Mouse (Mus musculus): ENCODE results near the gene Pi16. TPM values are rescaled to one million over a fixed set of nuclear protein-coding genes. Genes with fewer than 3 reads are reported as not detected.

Pi16 gene
- polyA plus RNA-seq, 1 experiment from 2014 or later: 0.19 TPM

- ATAC-seq (ENCODE audit: insufficient number of reproducible peaks, low FRiP score, low TSS enrichment, low read depth): no peak
- Histone ChIP-seq H3K9ac (ENCODE audit: low read length) (no peak overlapping the region), H3K27me3 (ENCODE audit: control insufficient read depth, insufficient read depth, low read length) (no peaks in the 10 kb centered on the region), H3K4me3 (ENCODE audit: low read depth, low read length) (no peak overlapping the region), H3K27ac (replicated peaks; ENCODE audit: low read depth, low read length) (no peak overlapping the region), H3K36me3 (ENCODE audit: control insufficient read depth, insufficient read depth, low read length) (peaks cover 15% of the 10 kb centered on the region; the same call in 1 of the 2 replicates), H3K9me3 (ENCODE audit: control insufficient read depth, low read length) (no peaks in the 10 kb centered on the region), H3K4me1 (ENCODE audit: control insufficient read depth, insufficient read depth, low read length) (peaks cover 23% of the 10 kb centered on the region), H3K4me2 (ENCODE audit: low read depth, severe bottlenecking) (no peak overlapping the region)
- DNase-seq (ENCODE audit: low spot score): no peak
- WGBS: 88% methylated on average over 4 of the region's 4 CpGs
Observed at GRCm38 (mm10) chr17:29299282-29299681, 18.2 kb upstream of the Pi16 start.

GRCm38 (mm10) chr17:29300926-29301325 is 16.6 kb upstream of the Pi16 start:
- DNase-seq (ENCODE audit: low spot score) (no peak), ATAC-seq (ENCODE audit: insufficient number of reproducible peaks, low FRiP score, low TSS enrichment, low read depth) (no peak)
- Histone ChIP-seq H3K4me1 (ENCODE audit: control insufficient read depth, insufficient read depth, low read length) (peaks cover 34% of the 10 kb centered on the region), H3K27ac (replicated peaks; ENCODE audit: low read depth, low read length) (no peak overlapping the region), H3K9me3 (ENCODE audit: control insufficient read depth, low read length) (no peaks in the 10 kb centered on the region), H3K9ac (ENCODE audit: low read length) (no peak overlapping the region), H3K4me2 (ENCODE audit: low read depth, severe bottlenecking) (no peak overlapping the region), H3K36me3 (ENCODE audit: control insufficient read depth, insufficient read depth, low read length) (peaks cover 15% of the 10 kb centered on the region; the same call in 1 of the 2 replicates), H3K4me3 (ENCODE audit: low read depth, low read length) (no peak overlapping the region), H3K27me3 (ENCODE audit: control insufficient read depth, insufficient read depth, low read length) (no peaks in the 10 kb centered on the region)
- WGBS: 91% methylated on average over 7 of the region's 7 CpGs

GRCm38 (mm10) chr17:29301421-29301820 is 16.1 kb upstream of the Pi16 start:
- H3K9me3 ChIP-seq (ENCODE audit: control insufficient read depth, low read length): no peaks in the 10 kb centered on the region
- H3K27ac ChIP-seq (replicated peaks; ENCODE audit: low read depth, low read length): no peak overlapping the region
- no peak overlapping the region for H3K4me2 ChIP-seq (ENCODE audit: low read depth, severe bottlenecking)
- DNase-seq (ENCODE audit: low spot score): no peak
- H3K27me3 ChIP-seq (ENCODE audit: control insufficient read depth, insufficient read depth, low read length): no peaks in the 10 kb centered on the region
- no peak overlapping the region for H3K4me3 ChIP-seq (ENCODE audit: low read depth, low read length)
- H3K4me1 ChIP-seq (ENCODE audit: control insufficient read depth, insufficient read depth, low read length): peaks cover 34% of the 10 kb centered on the region
- H3K36me3 ChIP-seq (ENCODE audit: control insufficient read depth, insufficient read depth, low read length): peaks cover 15% of the 10 kb centered on the region; the same call in 1 of the 2 replicates
- H3K9ac ChIP-seq (ENCODE audit: low read length): no peak overlapping the region
- ATAC-seq (ENCODE audit: insufficient number of reproducible peaks, low FRiP score, low TSS enrichment, low read depth): no peak
- WGBS: 92% methylated on average over 6 of the region's 6 CpGs

GRCm38 (mm10) chr17:29302149-29302548 is 15.3 kb upstream of the Pi16 start:
- ATAC-seq (ENCODE audit: insufficient number of reproducible peaks, low FRiP score, low TSS enrichment, low read depth) (no peak), DNase-seq (ENCODE audit: low spot score) (no peak)
- no peak overlapping the region for H3K4me3 ChIP-seq (ENCODE audit: low read depth, low read length)
- H3K4me1 ChIP-seq (ENCODE audit: control insufficient read depth, insufficient read depth, low read length): peaks cover 29% of the 10 kb centered on the region
- no peak overlapping the region for H3K27ac ChIP-seq (replicated peaks; ENCODE audit: low read depth, low read length)
- no peak overlapping the region for H3K4me2 ChIP-seq (ENCODE audit: low read depth, severe bottlenecking)
- no peak overlapping the region for H3K9ac ChIP-seq (ENCODE audit: low read length)
- 74% methylated on average over 5 of the region's 5 CpGs for WGBS
- no peaks in the 10 kb centered on the region for H3K27me3 ChIP-seq (ENCODE audit: control insufficient read depth, insufficient read depth, low read length)
- H3K36me3 ChIP-seq (ENCODE audit: control insufficient read depth, insufficient read depth, low read length): peaks cover 15% of the 10 kb centered on the region; the same call in 1 of the 2 replicates
- no peaks in the 10 kb centered on the region for H3K9me3 ChIP-seq (ENCODE audit: control insufficient read depth, low read length)

- peak overlapping the region; percentile 45; the same call in 1 of the 2 replicates for H3K9ac ChIP-seq (ENCODE audit: low read length)
- H3K27me3 ChIP-seq (ENCODE audit: control insufficient read depth, insufficient read depth, low read length): no peaks in the 10 kb centered on the region
- WGBS: 40% methylated on average over 3 of the region's 3 CpGs
- no peak overlapping the region for H3K4me2 ChIP-seq (ENCODE audit: low read depth, severe bottlenecking)
- H3K27ac ChIP-seq (replicated peaks; ENCODE audit: low read depth, low read length): peak overlapping the region; percentile 3; the same call in 1 of the 2 replicates
- peaks cover 15% of the 10 kb centered on the region; the same call in 1 of the 2 replicates for H3K36me3 ChIP-seq (ENCODE audit: control insufficient read depth, insufficient read depth, low read length)
- 0 out of 2 replicates have a peak, but pooled peaks have one; percentile 5 for ATAC-seq (ENCODE audit: insufficient number of reproducible peaks, low FRiP score, low TSS enrichment, low read depth)
- H3K9me3 ChIP-seq (ENCODE audit: control insufficient read depth, low read length): no peaks in the 10 kb centered on the region
- DNase-seq (ENCODE audit: low spot score): peak; percentile 62
- H3K4me1 ChIP-seq (ENCODE audit: control insufficient read depth, insufficient read depth, low read length): peaks cover 25% of the 10 kb centered on the region
- no peak overlapping the region for H3K4me3 ChIP-seq (ENCODE audit: low read depth, low read length)
Observed at GRCm38 (mm10) chr17:29303087-29303486, 14.4 kb upstream of the Pi16 start.

GRCm38 (mm10) chr17:29303856-29304255 is 13.6 kb upstream of the Pi16 start:
- peaks cover 12% of the 10 kb centered on the region; the same call in 1 of the 2 replicates for H3K36me3 ChIP-seq (ENCODE audit: control insufficient read depth, insufficient read depth, low read length)
- peaks cover 25% of the 10 kb centered on the region for H3K4me1 ChIP-seq (ENCODE audit: control insufficient read depth, insufficient read depth, low read length)
- H3K4me3 ChIP-seq (ENCODE audit: low read depth, low read length): no peak overlapping the region
- H3K4me2 ChIP-seq (ENCODE audit: low read depth, severe bottlenecking): no peak overlapping the region
- WGBS: 59% methylated on average over 3 of the region's 3 CpGs
- no peak overlapping the region for H3K27ac ChIP-seq (replicated peaks; ENCODE audit: low read depth, low read length)
- DNase-seq (ENCODE audit: low spot score) (no peak), ATAC-seq (ENCODE audit: insufficient number of reproducible peaks, low FRiP score, low TSS enrichment, low read depth) (no peak)
- H3K9me3 ChIP-seq (ENCODE audit: control insufficient read depth, low read length): no peaks in the 10 kb centered on the region
- H3K9ac ChIP-seq (ENCODE audit: low read length): no peak overlapping the region; the same call in 1 of the 2 replicates
- no peaks in the 10 kb centered on the region for H3K27me3 ChIP-seq (ENCODE audit: control insufficient read depth, insufficient read depth, low read length)

GRCm38 (mm10) chr17:29304376-29305057 is 13.0 kb upstream of the Pi16 start:
- no peak for DNase-seq (ENCODE audit: low spot score)
- ATAC-seq (ENCODE audit: insufficient number of reproducible peaks, low FRiP score, low TSS enrichment, low read depth): no peak
- H3K36me3 ChIP-seq (ENCODE audit: control insufficient read depth, insufficient read depth, low read length): peaks cover 12% of the 10 kb centered on the region; the same call in 1 of the 2 replicates
- no peak overlapping the region for H3K4me2 ChIP-seq (ENCODE audit: low read depth, severe bottlenecking)
- WGBS: 69% methylated on average over 13 of the region's 13 CpGs
- no peak overlapping the region for H3K9ac ChIP-seq (ENCODE audit: low read length)
- no peaks in the 10 kb centered on the region for H3K9me3 ChIP-seq (ENCODE audit: control insufficient read depth, low read length)
- H3K4me1 ChIP-seq (ENCODE audit: control insufficient read depth, insufficient read depth, low read length): peaks cover 25% of the 10 kb centered on the region
- H3K4me3 ChIP-seq (ENCODE audit: low read depth, low read length): no peak overlapping the region
- H3K27me3 ChIP-seq (ENCODE audit: control insufficient read depth, insufficient read depth, low read length): no peaks in the 10 kb centered on the region
- no peak overlapping the region for H3K27ac ChIP-seq (replicated peaks; ENCODE audit: low read depth, low read length)

- no peak overlapping the region for H3K27ac ChIP-seq (replicated peaks; ENCODE audit: low read depth, low read length)
- peaks cover 25% of the 10 kb centered on the region for H3K4me1 ChIP-seq (ENCODE audit: control insufficient read depth, insufficient read depth, low read length)
- no peaks in the 10 kb centered on the region for H3K9me3 ChIP-seq (ENCODE audit: control insufficient read depth, low read length)
- no peak overlapping the region for H3K9ac ChIP-seq (ENCODE audit: low read length)
- no peak overlapping the region for H3K4me3 ChIP-seq (ENCODE audit: low read depth, low read length)
- ATAC-seq (ENCODE audit: insufficient number of reproducible peaks, low FRiP score, low TSS enrichment, low read depth) (no peak), DNase-seq (ENCODE audit: low spot score) (no peak)
- peaks cover 8% of the 10 kb centered on the region; the same call in 1 of the 2 replicates for H3K36me3 ChIP-seq (ENCODE audit: control insufficient read depth, insufficient read depth, low read length)
- 30% methylated on average over 15 of the region's 15 CpGs for WGBS
- H3K4me2 ChIP-seq (ENCODE audit: low read depth, severe bottlenecking): no peak overlapping the region
- H3K27me3 ChIP-seq (ENCODE audit: control insufficient read depth, insufficient read depth, low read length): no peaks in the 10 kb centered on the region
Observed at GRCm38 (mm10) chr17:29305058-29305806, 12.2 kb upstream of the Pi16 start.
